Mouse (Mus musculus): ENCODE results near the gene Gm2663. TPM values are rescaled to one million over a fixed set of nuclear protein-coding genes. Genes with fewer than 3 reads are reported as not detected.
"Not testable (repeated sequence)": the region's sequence is repeated elsewhere in the genome, so short reads cannot be mapped to it uniquely, and the experiment has no call there.

Gene Gm2663
- polyA plus RNA-seq (2015; fragmentation: Nextera tagmentation; extraction: Ambion mirVana): not detected in 2 replicates

GRCm38 (mm10) chr6:40999379-40999778 lies at the start of gene Gm2663:
TSS of gene Gm2663 (minus strand) at chr6:40999479.
- H3K27me3 ChIP-seq (ENCODE audit: control insufficient read depth, insufficient read depth, low read depth, low read length); H3K4me3 ChIP-seq (ENCODE audit: low read length); H3K36me3 ChIP-seq (ENCODE audit: control insufficient read depth, insufficient read depth, low read length); H3K27ac ChIP-seq (ENCODE audit: low read length); ATAC-seq (ENCODE audit: low read depth); H3K9me3 ChIP-seq (ENCODE audit: control insufficient read depth, low read length); H3K4me1 ChIP-seq (replicated peaks; ENCODE audit: control insufficient read depth, insufficient read depth, low read length); H3K9ac ChIP-seq (ENCODE audit: low read length); H3K4me2 ChIP-seq (ENCODE audit: low read depth, low read length): not testable (repeated sequence)

GRCm38 (mm10) chr6:41048602-41049001 lies 49.3 kb upstream of the Gm2663 start:
- no peak for ATAC-seq (ENCODE audit: low read depth)
- no peak overlapping the region for H3K4me2 ChIP-seq (ENCODE audit: low read depth, low read length)
- no peak overlapping the region for H3K9ac ChIP-seq (ENCODE audit: low read length)
- no peak overlapping the region for H3K4me3 ChIP-seq (ENCODE audit: low read length)
- no peaks in the 10 kb centered on the region for H3K27me3 ChIP-seq (ENCODE audit: control insufficient read depth, insufficient read depth, low read depth, low read length)
- H3K9me3 ChIP-seq (ENCODE audit: control insufficient read depth, low read length): no peaks in the 10 kb centered on the region
- no peaks in the 10 kb centered on the region for H3K36me3 ChIP-seq (ENCODE audit: control insufficient read depth, insufficient read depth, low read length)
- no peaks in the 10 kb centered on the region for H3K4me1 ChIP-seq (replicated peaks; ENCODE audit: control insufficient read depth, insufficient read depth, low read length)
- no peak overlapping the region for H3K27ac ChIP-seq (ENCODE audit: low read length)
- WGBS: 48% methylated on average over 1 of the region's 1 CpGs

- Histone ChIP-seq H3K4me3 (ENCODE audit: low read length) (no peak overlapping the region), H3K4me1 (replicated peaks; ENCODE audit: control insufficient read depth, insufficient read depth, low read length) (no peaks in the 10 kb centered on the region), H3K4me2 (ENCODE audit: low read depth, low read length) (no peak overlapping the region), H3K27me3 (ENCODE audit: control insufficient read depth, insufficient read depth, low read depth, low read length) (no peaks in the 10 kb centered on the region), H3K9me3 (ENCODE audit: control insufficient read depth, low read length) (no peaks in the 10 kb centered on the region), H3K36me3 (ENCODE audit: control insufficient read depth, insufficient read depth, low read length) (no peaks in the 10 kb centered on the region), H3K9ac (ENCODE audit: low read length) (no peak overlapping the region), H3K27ac (ENCODE audit: low read length) (no peak overlapping the region)
- 63% methylated on average over 1 of the region's 1 CpGs for WGBS
- ATAC-seq (ENCODE audit: low read depth): no peak
Observed at GRCm38 (mm10) chr6:41047961-41048360, 48.7 kb upstream of the Gm2663 start.

GRCm38 (mm10) chr6:41047202-41047601 lies 47.9 kb upstream of the Gm2663 start:
- Histone ChIP-seq H3K4me2 (ENCODE audit: low read depth, low read length) (no peak overlapping the region), H3K9ac (ENCODE audit: low read length) (no peak overlapping the region), H3K4me3 (ENCODE audit: low read length) (no peak overlapping the region), H3K27me3 (ENCODE audit: control insufficient read depth, insufficient read depth, low read depth, low read length) (no peaks in the 10 kb centered on the region), H3K36me3 (ENCODE audit: control insufficient read depth, insufficient read depth, low read length) (no peaks in the 10 kb centered on the region), H3K4me1 (replicated peaks; ENCODE audit: control insufficient read depth, insufficient read depth, low read length) (no peaks in the 10 kb centered on the region), H3K9me3 (ENCODE audit: control insufficient read depth, low read length) (no peaks in the 10 kb centered on the region), H3K27ac (ENCODE audit: low read length) (no peak overlapping the region)
- WGBS: 81% methylated on average over 1 of the region's 1 CpGs
- no peak for ATAC-seq (ENCODE audit: low read depth)

- H3K4me1 ChIP-seq (replicated peaks; ENCODE audit: control insufficient read depth, insufficient read depth, low read length): no peaks in the 10 kb centered on the region
- no peaks in the 10 kb centered on the region for H3K27me3 ChIP-seq (ENCODE audit: control insufficient read depth, insufficient read depth, low read depth, low read length)
- no peaks in the 10 kb centered on the region for H3K9me3 ChIP-seq (ENCODE audit: control insufficient read depth, low read length)
- 47% methylated on average over 2 of the region's 2 CpGs for WGBS
- H3K36me3 ChIP-seq (ENCODE audit: control insufficient read depth, insufficient read depth, low read length): no peaks in the 10 kb centered on the region
- no peak overlapping the region for H3K4me2 ChIP-seq (ENCODE audit: low read depth, low read length)
- no peak overlapping the region for H3K9ac ChIP-seq (ENCODE audit: low read length)
- no peak overlapping the region for H3K4me3 ChIP-seq (ENCODE audit: low read length)
- ATAC-seq (ENCODE audit: low read depth): no peak
- H3K27ac ChIP-seq (ENCODE audit: low read length): no peak overlapping the region
Observed at GRCm38 (mm10) chr6:41046553-41046952, 47.3 kb upstream of the Gm2663 start.

GRCm38 (mm10) chr6:41044753-41045152 lies 45.5 kb upstream of the Gm2663 start:
- Histone ChIP-seq H3K9me3 (ENCODE audit: control insufficient read depth, low read length) (no peaks in the 10 kb centered on the region), H3K27me3 (ENCODE audit: control insufficient read depth, insufficient read depth, low read depth, low read length) (no peaks in the 10 kb centered on the region), H3K4me1 (replicated peaks; ENCODE audit: control insufficient read depth, insufficient read depth, low read length) (no peaks in the 10 kb centered on the region), H3K36me3 (ENCODE audit: control insufficient read depth, insufficient read depth, low read length) (no peaks in the 10 kb centered on the region), H3K4me2 (ENCODE audit: low read depth, low read length) (no peak overlapping the region), H3K27ac (ENCODE audit: low read length) (no peak overlapping the region), H3K9ac (ENCODE audit: low read length) (no peak overlapping the region), H3K4me3 (ENCODE audit: low read length) (no peak overlapping the region)
- 67% methylated on average over 1 of the region's 1 CpGs for WGBS
- ATAC-seq (ENCODE audit: low read depth): no peak

- no peak overlapping the region for H3K4me2 ChIP-seq (ENCODE audit: low read depth, low read length)
- no peaks in the 10 kb centered on the region for H3K9me3 ChIP-seq (ENCODE audit: control insufficient read depth, low read length)
- H3K27ac ChIP-seq (ENCODE audit: low read length): no peak overlapping the region
- WGBS: 48% methylated on average over 1 of the region's 1 CpGs
- no peaks in the 10 kb centered on the region for H3K4me1 ChIP-seq (replicated peaks; ENCODE audit: control insufficient read depth, insufficient read depth, low read length)
- ATAC-seq (ENCODE audit: low read depth): no peak
- no peaks in the 10 kb centered on the region for H3K36me3 ChIP-seq (ENCODE audit: control insufficient read depth, insufficient read depth, low read length)
- no peak overlapping the region for H3K9ac ChIP-seq (ENCODE audit: low read length)
- H3K4me3 ChIP-seq (ENCODE audit: low read length): no peak overlapping the region
- H3K27me3 ChIP-seq (ENCODE audit: control insufficient read depth, insufficient read depth, low read depth, low read length): no peaks in the 10 kb centered on the region
Observed at GRCm38 (mm10) chr6:41044314-41044713, 45.0 kb upstream of the Gm2663 start.

- Histone ChIP-seq H3K36me3 (ENCODE audit: control insufficient read depth, insufficient read depth, low read length) (no peaks in the 10 kb centered on the region), H3K9me3 (ENCODE audit: control insufficient read depth, low read length) (no peaks in the 10 kb centered on the region), H3K4me3 (ENCODE audit: low read length) (no peak within 1 kb of the TSS), H3K9ac (ENCODE audit: low read length) (no peak within 1 kb of the TSS), H3K4me2 (ENCODE audit: low read depth, low read length) (no peak within 1 kb of the TSS), H3K27me3 (ENCODE audit: control insufficient read depth, insufficient read depth, low read depth, low read length) (no peaks in the 10 kb centered on the region), H3K4me1 (replicated peaks; ENCODE audit: control insufficient read depth, insufficient read depth, low read length) (no peaks in the 10 kb centered on the region), H3K27ac (ENCODE audit: low read length) (no peak within 1 kb of the TSS)
- ATAC-seq (ENCODE audit: low read depth): no peak
Observed at GRCm38 (mm10) chr6:41035409-41035808, 36.1 kb upstream of the Gm2663 start, which contains the start of gene 2210010C04Rik. TSS of gene 2210010C04Rik (minus strand) at chr6:41035509.

- H3K27ac ChIP-seq (ENCODE audit: low read length): no peak overlapping the region
- H3K9ac ChIP-seq (ENCODE audit: low read length): no peak overlapping the region
- H3K36me3 ChIP-seq (ENCODE audit: control insufficient read depth, insufficient read depth, low read length): no peaks in the 10 kb centered on the region
- H3K4me1 ChIP-seq (replicated peaks; ENCODE audit: control insufficient read depth, insufficient read depth, low read length): no peaks in the 10 kb centered on the region
- ATAC-seq (ENCODE audit: low read depth): no peak
- H3K4me3 ChIP-seq (ENCODE audit: low read length): no peak overlapping the region
- no peaks in the 10 kb centered on the region for H3K9me3 ChIP-seq (ENCODE audit: control insufficient read depth, low read length)
- no peaks in the 10 kb centered on the region for H3K27me3 ChIP-seq (ENCODE audit: control insufficient read depth, insufficient read depth, low read depth, low read length)
- WGBS: 79% methylated on average over 6 of the region's 6 CpGs
- no peak overlapping the region for H3K4me2 ChIP-seq (ENCODE audit: low read depth, low read length)
Observed at GRCm38 (mm10) chr6:41032802-41033201, 33.5 kb upstream of the Gm2663 start.

- WGBS: 77% methylated on average over 3 of the region's 3 CpGs
Observed at GRCm38 (mm10) chr6:41032231-41032630, 33.0 kb upstream of the Gm2663 start.

More at GRCm38 (mm10) chr6:41032231-41032630, 33.0 kb upstream of the Gm2663 start:
- Histone ChIP-seq H3K27ac (ENCODE audit: low read length) (no peak overlapping the region), H3K4me3 (ENCODE audit: low read length) (no peak overlapping the region), H3K9ac (ENCODE audit: low read length) (no peak overlapping the region), H3K9me3 (ENCODE audit: control insufficient read depth, low read length) (no peaks in the 10 kb centered on the region), H3K4me1 (replicated peaks; ENCODE audit: control insufficient read depth, insufficient read depth, low read length) (no peaks in the 10 kb centered on the region), H3K4me2 (ENCODE audit: low read depth, low read length) (no peak overlapping the region), H3K27me3 (ENCODE audit: control insufficient read depth, insufficient read depth, low read depth, low read length) (no peaks in the 10 kb centered on the region), H3K36me3 (ENCODE audit: control insufficient read depth, insufficient read depth, low read length) (no peaks in the 10 kb centered on the region)
- no peak for ATAC-seq (ENCODE audit: low read depth)
